Mouse (Mus musculus): ENCODE data around the gene Npw.
"Not testable (repeated sequence)": the region's sequence is repeated elsewhere in the genome, so short reads cannot be mapped to it uniquely, and the experiment has no call there.

Npw gene

GRCm38 (mm10) chr17:24671346-24671745 lies 13.1 kb upstream of the Npw start:
- DNase-seq (ENCODE audit: low spot score in 2 of 2): no peak

DNA sequence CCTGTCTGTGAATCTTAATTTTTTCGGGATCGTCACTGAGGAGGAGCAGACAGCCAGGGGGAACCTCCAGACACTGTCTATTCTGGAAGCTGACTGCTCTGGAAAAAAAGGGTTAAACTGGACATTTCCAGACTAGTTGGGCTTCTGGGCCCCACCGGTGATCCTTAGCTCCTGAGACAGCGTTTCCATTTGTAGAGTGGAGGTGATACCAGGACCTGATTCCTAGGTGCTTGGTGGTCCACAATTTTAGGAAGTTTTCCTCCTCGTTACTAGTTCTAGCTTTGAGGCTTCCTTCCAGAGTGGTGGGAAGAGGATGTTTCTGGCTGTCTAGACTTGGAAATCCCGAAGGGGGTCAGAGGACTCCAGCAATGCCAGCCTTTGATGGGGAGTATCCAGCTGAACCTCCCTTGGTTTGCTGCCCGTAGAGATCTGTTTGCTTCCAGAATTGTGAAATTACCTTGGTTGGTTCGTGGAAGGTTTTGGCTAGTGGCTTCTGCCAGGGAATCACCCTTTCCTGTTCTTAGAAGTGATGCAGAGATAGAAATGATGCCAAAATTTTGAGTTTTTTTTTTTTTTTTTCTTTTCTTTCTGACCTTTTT lies 12.1 kb upstream of the Npw start:
- no peak for DNase-seq (ENCODE audit: low spot score in 2 of 2)

DNA sequence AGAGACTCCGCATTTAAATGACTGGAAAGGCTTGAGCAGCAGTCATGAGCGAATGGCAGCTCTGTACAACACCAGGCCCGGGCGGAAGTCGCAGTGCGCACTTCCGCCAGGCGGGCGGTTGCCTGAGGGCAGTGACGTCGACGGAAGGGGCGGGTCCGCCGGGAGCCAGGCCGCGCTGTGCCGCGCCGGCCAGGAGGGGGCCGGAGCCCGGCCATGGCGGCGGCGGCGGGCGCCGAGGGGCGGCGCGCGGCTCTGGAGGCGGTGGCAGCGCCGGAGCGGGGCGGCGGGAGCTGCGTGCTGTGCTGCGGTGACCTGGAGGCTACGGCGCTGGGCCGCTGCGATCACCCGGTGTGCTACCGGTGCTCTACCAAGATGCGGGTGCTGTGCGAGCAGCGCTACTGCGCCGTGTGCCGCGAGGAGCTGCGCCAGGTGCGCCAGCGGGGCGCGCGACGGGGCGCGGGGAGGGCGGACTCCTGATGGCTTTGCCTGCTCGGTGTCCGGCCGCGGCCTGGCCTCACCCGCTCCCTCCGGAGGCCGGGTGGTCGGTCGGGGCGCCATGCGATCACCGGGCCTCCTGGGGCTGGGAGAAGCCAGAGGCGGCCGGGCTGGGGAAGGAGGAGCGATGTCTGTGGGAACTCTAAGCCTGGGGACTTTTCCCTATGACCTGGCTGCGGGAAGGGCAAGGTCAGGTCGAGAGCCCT lies 11.4 kb upstream of the Npw start, which contains the start of gene Zfp598:
Gene Zfp598, plus strand, starts transcription at position 143 of the 701 bp plus-strand sequence.
- peak; percentile 85 to 94 for DNase-seq (ENCODE audit: low spot score in 2 of 2)

DNA sequence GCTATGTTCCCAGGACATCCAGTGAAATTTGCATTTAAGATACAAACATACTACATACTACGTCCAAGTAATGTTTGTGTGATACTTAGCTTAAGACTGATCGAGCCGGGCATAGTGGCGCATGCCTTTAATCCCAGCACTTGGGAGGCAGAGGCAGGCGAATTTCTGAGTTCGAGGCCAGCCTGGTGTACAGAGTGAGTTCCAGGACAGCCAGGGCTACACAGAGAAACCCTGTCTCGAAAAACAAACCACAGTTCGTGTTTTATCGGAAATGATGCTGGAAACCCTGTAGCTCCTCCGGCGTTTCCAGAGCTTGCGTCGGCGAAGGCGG lies 10.9 kb upstream of the Npw start:
- DNase-seq (ENCODE audit: low spot score in 2 of 2): not testable (repeated sequence)

DNA sequence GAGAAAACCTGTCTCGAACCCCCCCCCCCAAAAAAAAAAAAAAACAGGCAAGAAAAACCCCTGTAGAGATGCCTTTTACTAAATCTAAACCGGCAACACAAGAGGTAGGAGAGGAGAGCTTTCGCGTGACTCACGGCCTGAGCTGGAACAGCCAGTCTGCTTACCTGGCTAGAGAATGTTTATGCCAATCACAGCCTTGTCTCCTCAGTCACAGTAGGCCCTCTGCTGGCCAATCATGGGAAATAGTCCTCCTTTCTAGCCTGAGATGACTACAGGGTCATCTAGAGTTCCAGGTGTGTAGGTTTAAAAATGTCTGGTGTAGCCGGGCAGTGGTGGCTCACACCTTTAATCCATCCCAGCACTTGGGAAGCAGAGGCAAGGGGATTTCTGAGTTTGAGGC lies 9.2 kb upstream of the Npw start:
- DNase-seq (ENCODE audit: low spot score in 2 of 2): peak in 1 of 2 experiments; percentile 39

DNA sequence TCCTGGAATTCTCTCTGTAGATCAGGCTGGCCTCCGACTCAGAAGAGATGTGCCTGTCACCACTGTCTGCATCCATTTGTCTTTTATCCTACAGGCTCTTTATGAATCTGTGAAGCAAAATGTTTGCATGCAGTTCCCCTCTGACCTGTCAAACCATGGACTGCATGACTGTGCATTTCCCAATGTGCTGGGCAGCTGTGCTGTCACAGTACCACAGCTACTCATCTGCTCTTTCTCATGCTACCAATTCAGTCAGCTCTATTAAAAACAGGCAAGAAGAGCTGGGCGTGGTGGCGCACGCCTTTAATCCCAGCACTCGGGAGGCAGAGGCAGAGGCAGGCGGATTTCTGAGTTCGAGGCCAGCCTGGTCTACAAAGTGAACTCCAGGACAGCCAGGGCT lies 8.8 kb upstream of the Npw start:
- not testable (repeated sequence) for DNase-seq (ENCODE audit: low spot score in 2 of 2)

DNA sequence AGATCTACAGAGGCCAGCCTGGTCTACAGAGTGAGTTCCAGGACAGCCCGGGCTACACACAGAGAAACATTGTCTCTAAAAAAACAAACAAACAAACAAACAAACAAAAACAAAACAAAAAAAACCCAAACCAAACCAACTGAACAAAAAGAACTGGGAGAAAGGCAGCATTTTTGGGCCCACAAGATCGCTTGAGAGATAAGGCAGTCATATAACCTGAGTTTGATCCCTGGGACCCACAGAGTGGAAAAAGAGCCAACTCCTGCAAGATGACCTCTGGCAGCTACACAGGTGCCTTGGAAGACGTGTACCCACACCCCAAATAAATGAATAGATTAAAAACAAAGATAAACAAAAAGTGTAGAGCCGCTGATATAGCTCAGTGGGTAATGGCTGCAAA lies 3.3 kb downstream of the Npw start:
- no peak for DNase-seq (ENCODE audit: low spot score in 2 of 2)

GRCm38 (mm10) chr17:24653967-24654710 lies 4.1 kb downstream of the Npw start:
- peak; percentile 59 to 76 for DNase-seq (ENCODE audit: low spot score in 2 of 2)

DNA sequence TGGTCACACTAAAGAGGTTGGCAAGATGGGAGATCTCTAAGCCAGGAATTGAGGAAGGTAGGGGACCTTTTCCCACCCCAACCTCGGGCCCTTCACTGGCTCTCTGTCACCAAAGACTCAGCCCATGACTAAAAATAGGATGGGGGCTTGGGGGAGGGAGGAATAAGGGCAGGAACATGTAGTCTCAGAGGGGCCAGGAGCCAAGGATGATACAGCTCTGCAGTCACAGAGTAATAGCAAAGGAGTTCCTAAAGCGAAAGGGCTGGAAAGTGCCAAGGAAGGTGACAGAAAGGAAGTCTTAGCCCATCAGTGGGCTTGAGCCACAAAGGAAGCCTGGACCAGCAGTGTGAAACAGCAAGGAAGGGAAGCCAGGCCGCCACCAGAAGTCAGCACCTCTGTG lies 6.4 kb downstream of the Npw start:
- DNase-seq (ENCODE audit: low spot score in 2 of 2): no peak

DNA sequence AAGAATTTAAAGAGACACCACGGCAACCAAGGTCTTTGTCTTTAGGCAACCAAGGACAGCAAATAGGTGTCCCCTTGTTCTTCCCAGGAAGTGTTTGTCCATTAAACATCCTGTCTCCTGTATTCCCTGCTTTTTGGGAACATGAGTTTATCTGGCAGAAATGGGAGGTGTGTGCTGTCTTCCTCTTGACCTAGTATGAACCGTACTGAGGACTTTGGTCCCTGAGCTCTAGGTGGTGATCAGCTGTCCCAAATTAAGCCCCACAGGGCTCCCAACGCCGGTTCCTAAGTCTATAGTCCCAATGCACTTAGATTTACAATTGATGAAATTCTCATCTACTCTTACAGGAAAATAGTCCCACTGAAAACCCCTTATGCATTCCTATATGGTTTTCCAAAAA lies 7.5 kb downstream of the Npw start:
- DNase-seq (ENCODE audit: low spot score in 2 of 2): no peak

GRCm38 (mm10) chr17:24650070-24650616 lies 8.1 kb downstream of the Npw start, which contains the start of gene Slc9a3r2:
Gene Slc9a3r2 (minus strand): TSS chr17:24650327.
- DNase-seq (ENCODE audit: low spot score in 2 of 2): peak in 1 of 2 experiments; percentile 52

DNA sequence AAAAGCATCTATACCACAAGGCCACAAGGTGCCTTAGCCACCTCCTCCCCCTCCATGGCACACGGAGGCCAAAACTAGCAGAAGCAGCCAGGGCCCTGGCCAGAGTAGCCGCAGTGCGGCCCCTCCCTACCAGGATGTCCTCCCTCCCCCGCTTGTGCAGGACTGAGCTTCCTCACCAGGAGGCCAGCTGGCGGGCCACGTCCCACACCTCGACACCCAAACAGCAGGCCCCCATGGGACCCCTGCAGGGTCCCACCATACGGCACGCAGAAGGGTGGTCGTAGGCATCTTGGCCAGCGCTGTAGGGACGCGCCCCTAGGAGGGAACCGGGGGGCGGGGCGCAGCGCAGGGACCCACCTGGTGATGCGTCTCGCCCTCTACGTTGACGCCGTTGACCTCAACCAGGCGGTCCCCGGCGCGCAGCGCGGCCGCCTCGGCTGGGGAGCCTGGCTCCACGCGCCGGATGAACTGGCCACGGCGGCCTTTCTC lies 8.6 kb downstream of the Npw start:
- peak in 1 of 2 experiments; percentile 29 for DNase-seq (ENCODE audit: low spot score in 2 of 2)

DNA sequence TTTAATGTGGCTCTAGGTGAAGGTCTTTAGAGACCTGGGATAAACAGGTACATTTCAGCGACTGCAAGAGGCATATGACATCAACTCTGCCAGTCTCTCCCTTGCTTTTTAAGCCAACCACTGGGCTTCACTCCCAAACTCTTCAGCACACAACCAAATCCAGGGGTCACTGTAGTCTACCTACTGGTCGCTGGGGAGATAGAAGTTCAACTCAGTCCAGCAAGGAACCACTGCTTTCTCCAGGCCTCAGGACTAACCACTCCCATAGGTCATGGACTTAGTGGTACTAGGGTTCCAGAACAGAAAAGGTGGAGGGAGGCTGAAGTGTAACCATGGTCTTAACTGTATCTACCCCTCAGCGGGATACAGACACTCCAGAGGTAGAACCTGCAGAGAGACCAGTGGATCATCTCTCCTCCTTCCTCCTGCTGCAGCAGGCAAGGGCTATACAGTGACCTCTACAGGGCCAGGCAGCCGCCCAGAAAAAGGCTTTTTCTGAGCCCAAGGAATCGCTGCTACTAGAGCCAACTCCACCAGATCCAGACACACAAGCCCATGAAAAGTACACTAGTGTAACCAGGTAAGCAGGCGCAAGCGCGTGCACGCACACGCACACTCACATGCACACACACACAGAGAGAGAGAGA lies 9.4 kb downstream of the Npw start:
- DNase-seq (ENCODE audit: low spot score in 2 of 2): no peak

GRCm38 (mm10) chr17:24647493-24647892 lies 10.8 kb downstream of the Npw start:
- DNase-seq (ENCODE audit: low spot score in 2 of 2): no peak

- no peak for DNase-seq (ENCODE audit: low spot score in 2 of 2)
These were observed 11.9 kb downstream of the Npw start for GRCm38 (mm10) chr17:24646381-24646780.

GRCm38 (mm10) chr17:24645916-24646315 lies 12.3 kb downstream of the Npw start:
- no peak for DNase-seq (ENCODE audit: low spot score in 2 of 2)

DNA sequence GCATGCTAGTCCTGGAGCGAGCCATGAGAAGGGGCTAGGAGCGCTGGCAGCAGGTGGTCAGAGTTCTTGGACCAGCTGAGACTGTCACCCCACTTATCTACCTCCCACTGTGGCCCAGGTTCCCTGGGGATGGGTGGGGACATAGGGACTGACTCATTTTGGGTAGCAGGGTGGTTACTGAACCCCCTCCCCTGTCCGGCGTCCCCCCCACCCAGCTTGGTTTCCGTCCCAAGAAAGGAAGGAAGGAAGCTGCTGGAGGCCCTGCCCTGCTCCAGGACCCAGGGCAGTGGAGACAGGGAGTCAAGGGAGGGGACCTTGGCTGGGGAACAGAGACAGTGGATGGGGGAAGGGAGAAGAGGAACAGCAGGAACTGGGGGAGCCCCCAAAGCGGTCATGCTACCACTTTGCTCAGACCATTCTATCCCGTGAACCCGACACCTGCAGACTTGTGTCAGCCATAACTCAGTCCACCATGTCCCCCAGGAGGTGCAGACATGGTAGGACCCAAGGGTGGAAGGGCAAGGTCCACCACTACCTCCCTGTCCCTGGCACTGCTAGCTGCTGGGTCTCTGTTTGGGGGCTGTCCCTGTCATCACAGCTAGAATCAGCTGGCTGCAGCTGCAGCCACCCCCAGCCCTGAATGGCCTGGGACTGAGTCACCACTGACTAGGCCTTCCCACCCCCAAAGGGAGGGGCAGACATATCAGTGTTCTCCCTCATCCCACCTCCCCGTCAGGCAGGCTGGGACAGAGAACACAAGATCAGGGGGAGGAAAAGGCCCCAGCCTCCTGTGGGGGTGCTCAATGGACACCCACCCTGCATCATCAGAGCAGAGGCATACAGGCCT lies 13.2 kb downstream of the Npw start:
- DNase-seq (ENCODE audit: low spot score in 2 of 2): no peak

DNA sequence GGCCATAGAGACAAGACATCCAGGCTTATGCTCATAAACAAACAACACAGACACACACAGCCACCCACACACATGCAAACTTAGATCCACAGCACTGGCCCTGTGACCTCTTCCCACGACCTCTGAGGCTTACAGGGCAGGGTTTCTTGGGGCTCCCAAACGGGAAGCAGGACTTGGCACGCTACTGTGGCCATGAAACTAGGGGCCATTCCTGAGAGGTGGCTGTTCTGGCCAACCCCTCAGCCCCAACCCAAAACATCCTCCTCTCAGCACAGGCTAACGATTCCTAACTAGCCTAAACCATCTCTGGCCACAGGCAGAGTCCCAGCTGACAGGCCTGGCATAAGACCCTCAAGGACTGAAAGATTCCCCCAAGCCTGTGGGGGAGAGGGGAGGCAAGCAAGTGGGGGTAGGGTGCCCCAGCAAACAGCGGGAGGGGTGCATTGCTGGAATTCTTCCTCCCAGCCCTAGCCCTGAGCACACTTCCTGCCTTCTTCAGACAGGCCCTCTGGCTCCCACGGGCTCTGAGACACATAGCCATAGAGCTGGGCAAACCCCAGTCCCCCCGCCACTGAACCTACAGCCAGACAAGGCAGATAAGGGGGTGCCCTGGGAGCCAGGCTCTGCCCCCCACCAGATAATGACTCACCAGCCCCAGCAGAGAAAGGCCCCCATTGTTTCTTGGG lies 14.1 kb downstream of the Npw start:
- DNase-seq (ENCODE audit: low spot score in 2 of 2): no peak

- no peak for DNase-seq (ENCODE audit: low spot score in 2 of 2)
These were observed 15.4 kb downstream of the Npw start for GRCm38 (mm10) chr17:24642791-24643343.

GRCm38 (mm10) chr17:24641944-24642343 lies 16.3 kb downstream of the Npw start:
- DNase-seq (ENCODE audit: low spot score in 2 of 2): no peak

Data from cerebellum, postnatal 4 days (tissue).